Mouse (Mus musculus) spleen, postnatal 0 days (tissue): ENCODE results near the gene Rem2. TPM values are rescaled to one million over a fixed set of nuclear protein-coding genes. Genes with fewer than 3 reads are reported as not detected.

ENCODE experiments used
- polyA plus RNA-seq: library from polyadenylated mRNA; unstranded; fragments of >200 nt; fragmentation: Nextera tagmentation; extraction: Ambion mirVana; gene quantifications from 2 replicates; pipeline ENCODE4 v1.2.1, GENCODE M21; 2015

Gene Rem2
- polyA plus RNA-seq = 0.58 and 0.61 TPM in 2 replicates

GRCm38 (mm10) chr14:54475941-54476844 lies at the start of gene Rem2:
TSS of gene Rem2 (plus strand) at chr14:54476100.

GRCm38 (mm10) chr14:54426689-54427398 lies 49.1 kb upstream of the Rem2 start, which contains the start of gene Mrpl52:
TSS of gene Mrpl52 (plus strand) at chr14:54426909.

GRCm38 (mm10) chr14:54431334-54432077 lies 44.4 kb upstream of the Rem2 start, which contains the start of gene Mmp14:
TSS of gene Mmp14 (plus strand) at chr14:54431612.

GRCm38 (mm10) chr14:54463959-54464292 lies 12.0 kb upstream of the Rem2 start, which contains the start of gene Lrp10:
TSS of gene Lrp10 (plus strand) at chr14:54464137.

Other genes starting within 250 kb of the Rem2 start
- gene Dad1, start 222.0 kb upstream of the Rem2 start, polyA plus RNA-seq = 236 and 238 TPM in 2 replicates
- 24.0 and 30.6 TPM in 2 replicates for gene Abhd4, start 221.9 kb upstream of the Rem2 start, polyA plus RNA-seq
- 0.07 TPM in 1 of 2 replicates, not detected in the other for gene Olfr49, start 191.2 kb upstream of the Rem2 start, polyA plus RNA-seq
- 32.3 and 35.4 TPM in 2 replicates for gene Oxa1l, start 115.3 kb upstream of the Rem2 start, polyA plus RNA-seq
- gene Slc7a7, start 58.3 kb upstream of the Rem2 start, polyA plus RNA-seq = 5.2 and 7.3 TPM in 2 replicates
- 330 and 368 TPM in 2 replicates for gene Mrpl52, start 49.2 kb upstream of the Rem2 start, polyA plus RNA-seq
- gene Mmp14, start 44.5 kb upstream of the Rem2 start, polyA plus RNA-seq = 48.4 and 54.3 TPM in 2 replicates
- gene Lrp10, start 12.0 kb upstream of the Rem2 start, polyA plus RNA-seq = 32.4 and 43.0 TPM in 2 replicates
- 33.7 and 35.1 TPM in 2 replicates for gene Prmt5, start 41.4 kb downstream of the Rem2 start, polyA plus RNA-seq
- gene Haus4, start 78.5 kb downstream of the Rem2 start, polyA plus RNA-seq = 81.4 and 85.9 TPM in 2 replicates
- gene Ajuba, start 101.5 kb downstream of the Rem2 start, polyA plus RNA-seq = 4.4 and 5.9 TPM in 2 replicates
- 2.0 and 3.0 TPM in 2 replicates for gene 4931414P19Rik, start 129.9 kb downstream of the Rem2 start, polyA plus RNA-seq
- 209 and 218 TPM in 2 replicates for gene Psmb5, start 141.9 kb downstream of the Rem2 start, polyA plus RNA-seq
- gene Psmb11, start 145.3 kb downstream of the Rem2 start, polyA plus RNA-seq = not detected in 2 replicates
- gene Gm17606, start 164.9 kb downstream of the Rem2 start, polyA plus RNA-seq = not detected in 2 replicates
- 0.53 and 0.63 TPM in 2 replicates for gene Cdh24, start 165.3 kb downstream of the Rem2 start, polyA plus RNA-seq
- gene 1700123O20Rik, start 210.1 kb downstream of the Rem2 start, polyA plus RNA-seq = 46.7 and 53.4 TPM in 2 replicates
- gene Acin1, start 210.8 kb downstream of the Rem2 start, polyA plus RNA-seq = 81.1 and 96.0 TPM in 2 replicates
- 0.16 and 0.28 TPM in 2 replicates for gene Gm29776, start 222.7 kb downstream of the Rem2 start, polyA plus RNA-seq
- 18.5 and 28.5 TPM in 2 replicates for gene Cebpe, start 236.1 kb downstream of the Rem2 start, polyA plus RNA-seq